Mouse (Mus musculus) neural tube, embryonic 10.5 days (tissue): Measurements from ENCODE around the gene Zmat3.

Source experiments
- DNase-seq: peaks from one replicate; pipeline ENCODE4 v3.0.0-alpha.2; 2017; ENCODE audit warnings: low spot score; ENCODE audit errors: extremely low spot score

The Zmat3 gene

DNA sequence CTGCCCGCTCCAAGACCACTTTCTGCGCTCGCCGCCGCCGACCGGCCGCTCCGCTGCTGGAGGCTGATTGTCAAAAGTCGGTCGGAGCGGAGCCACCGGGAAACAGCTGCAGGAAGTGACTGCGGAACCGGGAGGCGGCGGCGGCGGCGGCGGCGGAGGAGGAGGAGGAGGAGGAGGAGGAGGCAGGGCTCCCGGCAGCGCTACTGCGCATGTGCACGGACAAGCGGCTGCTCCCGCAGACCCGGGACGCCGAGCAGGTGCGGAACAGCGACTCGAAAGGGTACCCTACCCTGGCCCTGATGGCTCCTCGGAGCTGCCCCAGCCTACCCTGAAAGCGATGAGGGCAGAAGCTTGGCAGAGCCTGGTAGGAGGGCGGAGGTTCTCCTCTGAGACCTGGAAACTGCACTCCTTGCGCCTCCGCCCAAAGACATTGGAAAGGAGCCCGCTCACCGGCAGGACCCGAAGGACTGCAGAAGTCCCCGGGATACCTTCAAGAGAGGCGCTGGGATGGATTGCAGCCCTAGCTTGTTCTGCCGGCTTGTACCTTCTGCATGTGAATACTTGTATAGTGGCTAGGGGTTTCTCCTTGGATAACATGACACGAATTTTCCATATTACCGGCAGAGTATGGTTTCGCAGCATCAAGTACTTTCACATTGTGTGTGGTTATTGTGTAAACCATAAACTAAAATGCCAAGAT lies at the start of gene Zmat3:
Gene Zmat3, minus strand, starts transcription at position 469 of the 700 bp plus-strand sequence.
- peak; percentile 86 for DNase-seq

DNA sequence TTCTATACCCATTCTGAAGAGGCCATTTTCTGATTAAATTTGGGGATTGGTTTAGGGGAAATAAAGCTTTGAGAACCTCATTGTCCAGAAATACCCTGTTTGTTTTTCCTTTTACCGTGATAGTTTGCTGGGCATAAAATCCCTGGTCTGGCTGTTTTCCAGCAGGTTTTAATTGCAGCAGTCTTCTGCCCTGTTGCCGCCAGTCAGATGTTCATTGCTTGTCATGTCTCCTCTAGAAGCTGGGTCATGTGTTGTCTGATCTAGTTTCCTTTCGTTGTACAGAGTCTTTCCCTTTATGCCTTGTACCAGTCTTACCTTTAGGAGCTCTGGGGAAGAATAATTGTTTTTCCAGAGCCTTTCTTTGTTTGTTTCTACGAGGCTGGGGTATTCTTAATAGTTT lies 48.6 kb upstream of the Zmat3 start:
- no peak for DNase-seq

DNA sequence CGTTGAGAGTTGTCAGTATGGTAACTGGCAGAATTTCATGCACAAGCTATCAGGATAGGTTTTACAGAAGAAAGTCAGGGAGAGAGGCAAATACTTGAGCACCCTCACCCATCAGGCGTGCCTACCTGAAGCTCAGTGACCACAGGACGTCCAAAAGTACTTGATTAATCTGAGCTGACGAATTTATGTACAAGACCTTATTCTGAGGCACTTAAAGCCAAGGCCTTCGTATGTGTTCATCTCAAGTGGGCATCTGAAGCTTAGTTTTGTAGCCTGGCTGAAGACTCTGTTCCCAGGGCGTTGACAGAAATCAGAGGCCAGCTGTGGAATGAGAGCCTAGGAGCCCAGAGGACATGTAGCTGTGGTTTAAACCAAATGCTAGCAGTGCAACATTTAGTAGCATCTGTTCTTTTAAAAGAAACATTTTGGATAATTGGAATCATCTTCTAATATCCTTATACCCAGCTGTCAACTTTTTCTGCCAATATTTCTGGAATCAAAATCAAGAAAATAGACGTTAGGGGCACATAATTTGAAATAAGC lies 46.8 kb upstream of the Zmat3 start:
- no peak for DNase-seq

DNA sequence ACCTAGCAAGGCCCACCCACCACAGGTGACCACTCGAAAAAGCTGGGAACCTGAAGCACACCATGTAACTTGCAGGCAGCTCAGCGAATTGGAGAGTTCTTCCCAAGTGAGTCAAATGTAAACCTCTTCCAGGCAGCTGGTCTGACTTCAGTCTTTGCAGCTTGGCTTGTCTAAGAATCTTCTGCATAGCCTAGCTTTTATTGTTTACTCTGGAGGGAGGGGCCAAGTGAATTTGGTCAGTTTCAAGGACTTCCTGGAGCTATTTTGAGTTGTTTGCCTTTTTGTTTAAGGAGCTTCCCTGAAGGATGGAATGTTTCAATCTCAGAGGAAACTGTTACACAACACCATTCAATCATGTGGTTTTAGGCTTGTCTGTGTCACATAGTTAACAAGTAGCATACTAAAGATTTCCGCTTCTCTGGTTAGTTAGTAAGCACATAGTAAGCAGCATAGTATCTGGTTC lies 43.0 kb upstream of the Zmat3 start:
- DNase-seq: no peak

DNA sequence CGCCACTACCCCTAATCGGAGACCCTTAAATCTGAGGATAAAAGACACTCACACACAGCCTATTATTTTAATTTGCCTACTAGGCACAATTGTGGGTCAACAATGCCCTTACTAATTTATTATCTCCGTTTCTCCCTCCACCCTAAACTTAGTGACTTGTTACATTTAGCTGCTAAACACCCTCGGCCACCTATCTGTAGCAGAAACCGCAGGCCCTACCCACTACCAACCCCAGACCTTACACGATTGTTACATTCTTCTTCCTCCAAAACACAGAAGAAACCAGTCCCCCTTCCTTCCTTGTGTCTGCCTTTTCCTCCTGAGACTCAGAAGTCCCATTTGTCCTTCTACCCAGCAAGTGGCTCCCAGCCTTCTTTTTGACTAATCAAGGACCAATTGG lies 41.0 kb upstream of the Zmat3 start:
- DNase-seq: no peak

DNA sequence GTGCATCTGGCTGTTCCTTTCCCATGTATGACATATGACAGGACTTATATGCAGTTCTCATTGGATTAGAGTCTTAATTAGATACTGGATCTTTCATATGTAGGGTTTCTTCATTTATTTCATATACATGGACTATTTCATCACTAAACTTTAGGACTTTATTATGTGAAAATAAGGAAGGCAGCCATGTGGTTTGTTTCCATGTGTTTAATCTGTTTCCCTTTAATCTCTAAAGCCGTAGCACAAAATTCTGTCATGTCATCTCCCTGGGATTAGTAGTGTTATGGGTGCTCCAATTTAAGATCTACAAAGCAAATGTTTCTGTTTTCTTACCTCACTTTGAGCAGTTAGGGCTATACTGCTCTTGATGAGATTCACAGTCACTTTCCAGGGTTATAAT lies 39.9 kb upstream of the Zmat3 start:
- no peak for DNase-seq

DNA sequence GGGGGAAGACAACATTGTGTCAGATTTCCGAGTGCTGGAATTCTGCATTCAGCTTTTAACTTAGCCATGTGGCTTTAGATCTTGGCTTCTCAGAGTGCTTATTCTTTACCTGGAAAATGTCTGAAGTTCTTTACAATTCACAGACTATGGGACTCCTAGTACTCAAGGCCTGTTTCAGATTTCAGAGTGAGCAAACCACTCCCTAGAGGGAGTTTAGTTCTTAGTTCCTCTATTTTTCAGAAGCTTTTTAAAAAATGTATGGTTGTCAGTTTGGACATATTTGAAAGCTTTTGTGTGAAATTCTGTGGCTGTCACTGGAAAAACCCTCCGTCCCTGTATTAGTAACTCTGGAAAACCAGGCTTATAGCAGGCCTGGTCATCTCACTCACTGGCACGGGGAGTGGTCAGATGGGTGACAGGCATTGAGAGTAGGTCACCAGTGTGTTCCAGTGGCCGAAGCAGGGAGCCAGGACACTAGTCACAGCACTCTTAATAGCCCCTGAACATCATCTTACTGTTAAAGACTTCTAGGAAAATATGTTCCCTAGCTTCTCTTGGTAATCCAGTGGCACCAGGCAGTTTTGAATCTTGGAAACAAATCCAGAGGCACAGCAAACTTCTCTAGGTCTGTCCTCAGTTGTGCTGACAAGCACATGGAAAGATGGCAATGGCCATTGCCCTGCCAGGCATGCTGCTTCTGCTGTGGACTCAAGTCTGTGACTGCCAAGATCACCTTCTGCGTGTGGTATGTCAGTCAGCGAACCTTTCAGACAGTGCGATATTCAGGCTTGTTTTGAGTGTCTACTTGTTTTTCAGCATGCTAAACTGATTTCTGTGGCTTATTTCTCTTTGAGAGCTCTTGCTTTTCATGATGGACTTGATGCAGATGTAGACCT lies 37.4 kb upstream of the Zmat3 start:
- no peak for DNase-seq

DNA sequence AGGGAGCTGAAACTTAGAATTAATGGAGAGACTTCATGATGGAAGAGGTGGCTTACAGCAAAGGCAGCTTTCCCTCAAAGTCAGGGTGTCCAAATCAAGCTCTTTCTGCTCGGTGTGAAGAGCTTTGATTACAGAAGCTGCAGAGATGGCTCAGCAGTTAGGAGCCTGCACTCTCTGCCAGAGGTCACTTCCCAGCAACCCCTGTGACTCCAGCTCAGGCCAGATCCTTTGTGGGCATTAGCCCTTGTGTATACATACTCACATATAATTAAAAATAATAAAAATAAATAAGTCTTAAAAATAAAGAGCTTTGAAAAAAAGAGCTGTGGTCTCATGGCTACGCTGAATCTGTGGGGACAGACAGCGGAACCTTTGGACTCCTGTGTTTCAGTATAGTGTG lies 35.8 kb upstream of the Zmat3 start:
- no peak for DNase-seq

DNA sequence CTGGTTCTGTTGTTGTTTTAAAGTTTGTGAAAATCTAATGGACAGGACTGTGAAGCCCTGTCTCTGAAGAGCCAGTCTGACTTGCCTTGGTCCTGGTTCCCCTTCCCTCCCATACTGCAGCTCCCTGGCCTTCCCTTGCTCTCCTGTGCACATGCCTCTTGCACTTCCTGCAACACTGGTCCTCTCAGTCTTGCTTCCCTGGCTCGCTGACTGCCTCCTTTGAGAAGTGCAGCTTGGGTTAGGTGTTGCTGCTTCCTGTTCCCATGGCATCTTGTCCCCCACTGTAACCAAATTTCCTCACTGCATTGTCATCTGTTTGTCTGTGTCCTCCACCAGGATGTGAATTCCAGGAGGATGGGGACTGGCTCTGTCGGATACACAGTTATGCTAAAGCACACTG lies 34.1 kb upstream of the Zmat3 start:
- no peak for DNase-seq

DNA sequence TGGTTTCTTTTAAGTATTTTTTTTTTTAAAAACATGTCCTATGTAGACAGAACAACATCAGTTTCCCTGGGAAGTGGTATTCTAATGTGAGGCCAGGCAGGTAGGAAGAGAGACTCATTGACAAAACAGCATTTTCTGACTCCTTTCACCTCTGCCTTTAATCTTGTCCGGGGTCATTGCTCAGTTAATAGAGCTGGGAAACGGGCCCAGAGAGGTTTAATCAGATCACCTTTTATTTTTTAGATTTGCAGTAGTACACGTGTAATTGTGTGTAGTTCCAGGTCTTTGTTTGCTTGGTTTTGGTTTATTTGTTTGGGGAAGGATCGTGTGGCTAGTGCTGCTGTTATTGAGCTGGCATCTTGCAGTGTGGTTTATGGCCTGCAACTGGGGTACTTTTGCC lies 33.6 kb upstream of the Zmat3 start:
- DNase-seq: no peak

DNA sequence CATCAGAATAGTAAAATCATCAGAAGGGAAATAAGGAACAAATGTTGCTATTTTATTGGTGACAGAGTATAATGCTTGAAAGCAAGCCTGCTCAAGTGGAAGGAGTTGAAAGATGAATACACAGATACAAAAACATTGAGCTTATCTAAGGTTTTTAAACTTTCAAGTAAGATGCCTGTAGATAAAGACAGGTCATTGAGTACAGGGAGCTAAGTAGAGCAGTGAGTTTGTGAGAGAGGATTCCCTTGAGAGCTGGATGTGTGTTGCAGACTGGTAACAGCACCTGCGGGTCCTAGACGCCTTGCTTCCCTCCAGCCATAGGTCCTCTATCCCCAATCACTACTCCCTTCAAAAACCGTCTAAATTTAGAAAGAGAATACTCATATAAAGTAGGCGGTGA lies 32.8 kb upstream of the Zmat3 start:
- no peak for DNase-seq

DNA sequence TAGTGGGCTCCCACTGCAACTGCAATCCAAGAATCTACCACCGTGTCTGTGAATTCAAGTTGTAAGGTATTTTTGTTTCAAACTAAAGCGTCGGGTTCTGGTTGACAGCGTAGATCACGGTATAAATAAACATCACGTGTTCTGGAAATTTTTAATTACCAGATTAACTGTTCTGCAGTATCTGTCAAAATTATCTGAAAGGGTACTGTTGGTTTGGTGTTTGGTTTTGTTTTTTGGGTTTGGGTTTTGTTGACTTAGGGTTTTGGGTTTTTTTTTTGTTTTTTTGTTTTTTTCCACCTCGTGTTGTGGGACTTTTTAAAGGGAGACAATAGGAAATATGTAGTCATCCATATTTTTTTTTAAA lies 32.3 kb upstream of the Zmat3 start:
- DNase-seq: no peak

DNA sequence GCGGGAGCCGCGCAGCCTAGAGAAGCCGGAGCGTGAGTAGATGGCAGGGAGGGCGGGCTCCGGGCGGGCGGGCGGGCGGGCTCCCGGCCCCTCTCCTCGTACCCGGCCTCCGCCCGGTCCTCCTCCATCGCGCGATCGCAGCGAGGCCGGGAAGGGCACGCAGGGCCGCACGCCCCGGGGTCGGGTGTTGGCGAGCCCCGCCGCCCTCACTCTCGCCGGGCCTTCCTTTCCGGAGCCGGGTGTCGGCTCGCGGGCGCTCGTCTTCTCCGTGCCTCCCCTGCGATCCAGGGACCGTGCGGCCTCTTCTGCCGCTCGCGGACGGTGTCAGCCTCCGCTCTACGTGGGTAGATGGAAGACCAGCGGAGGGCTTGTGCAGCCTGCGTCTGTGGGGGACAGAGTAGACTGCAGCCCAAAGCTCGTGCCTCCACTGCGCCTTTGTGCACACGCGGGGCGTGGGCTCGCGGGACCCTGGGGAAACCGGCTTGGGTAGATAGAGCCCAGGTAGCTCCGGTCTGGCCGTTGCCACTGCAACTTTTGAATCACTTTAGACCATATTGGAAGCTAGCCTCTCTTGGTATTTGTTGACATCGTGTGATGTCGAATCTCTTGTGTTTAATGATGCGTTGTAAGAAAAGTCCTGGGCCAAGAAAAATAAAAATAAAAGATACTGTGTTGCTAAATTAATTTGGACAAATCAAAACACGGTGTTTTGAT lies 31.8 kb upstream of the Zmat3 start, which contains the start of gene Pik3ca:
Gene Pik3ca, plus strand, starts transcription at position 211 of the 714 bp plus-strand sequence.
- DNase-seq: peak; percentile 74

DNA sequence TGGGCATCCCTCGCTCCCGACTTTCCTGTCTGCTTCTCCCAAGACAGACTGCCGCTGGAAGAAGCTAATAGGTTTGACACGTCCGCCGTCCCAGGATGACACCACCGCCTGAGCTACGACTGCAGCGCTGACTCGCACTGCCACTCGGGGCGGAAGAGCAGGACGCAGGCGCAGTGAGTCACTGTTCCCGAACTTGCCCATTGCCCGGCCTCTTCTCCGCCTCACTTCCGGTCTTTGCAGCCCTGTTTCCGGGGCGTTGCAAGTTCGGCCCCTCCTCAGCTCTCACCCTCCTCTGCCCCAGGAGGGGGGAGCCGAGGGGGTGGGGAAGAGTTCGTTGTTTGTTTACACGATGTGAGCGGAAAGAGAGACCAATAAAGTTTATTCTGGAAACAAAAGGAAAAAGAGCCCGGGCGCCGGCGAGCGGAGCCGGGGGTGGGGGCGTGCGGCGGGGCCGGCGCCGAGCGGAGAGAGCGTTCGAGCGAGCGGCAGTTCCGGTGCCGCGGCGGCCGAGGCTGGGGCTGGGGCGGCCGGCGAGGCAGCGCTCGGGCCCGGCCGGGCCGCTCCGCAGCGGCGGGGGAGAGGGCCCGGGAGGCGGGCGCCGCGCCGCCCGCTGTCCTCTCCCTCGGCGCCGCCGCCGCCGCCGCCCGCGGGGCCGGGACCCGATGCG lies 31.1 kb upstream of the Zmat3 start:
- DNase-seq: peak; percentile 97

DNA sequence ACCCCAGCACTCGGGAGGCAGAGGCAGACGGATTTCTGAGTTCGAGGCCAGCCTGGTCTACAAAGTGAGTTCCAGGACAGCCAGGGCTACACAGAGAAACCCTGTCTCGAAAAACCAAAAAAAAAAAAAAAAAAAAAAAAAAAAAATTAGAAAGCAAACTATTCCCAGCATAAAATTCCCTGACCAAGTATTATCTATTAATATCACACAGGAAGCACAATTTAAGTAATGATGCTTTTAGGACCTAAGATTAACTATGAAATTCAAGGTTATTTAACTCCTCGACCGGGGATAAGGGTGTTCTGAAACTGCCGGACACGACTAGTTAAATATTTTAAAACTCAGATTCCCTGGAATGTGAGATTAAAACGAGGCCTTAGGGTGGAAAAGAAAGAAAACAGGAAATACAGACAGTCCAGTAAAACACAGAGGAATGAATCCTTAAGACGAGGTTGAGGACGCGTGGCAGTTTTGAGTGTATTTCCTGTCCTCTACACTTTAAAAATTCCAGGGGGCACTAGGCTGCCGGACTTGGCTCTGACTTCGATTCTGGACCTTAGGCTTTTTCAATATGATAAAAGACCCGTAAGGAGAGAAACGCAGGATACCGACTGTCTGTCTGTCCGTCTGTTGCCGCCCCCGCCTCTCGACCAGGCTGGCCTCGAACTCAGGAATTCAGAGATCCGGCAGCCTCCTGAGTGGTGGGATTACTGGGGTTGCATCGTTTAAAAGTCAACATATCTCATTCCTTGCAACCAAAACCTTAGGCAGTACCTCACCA lies 30.1 kb upstream of the Zmat3 start:
- DNase-seq: peak; percentile 42

DNA sequence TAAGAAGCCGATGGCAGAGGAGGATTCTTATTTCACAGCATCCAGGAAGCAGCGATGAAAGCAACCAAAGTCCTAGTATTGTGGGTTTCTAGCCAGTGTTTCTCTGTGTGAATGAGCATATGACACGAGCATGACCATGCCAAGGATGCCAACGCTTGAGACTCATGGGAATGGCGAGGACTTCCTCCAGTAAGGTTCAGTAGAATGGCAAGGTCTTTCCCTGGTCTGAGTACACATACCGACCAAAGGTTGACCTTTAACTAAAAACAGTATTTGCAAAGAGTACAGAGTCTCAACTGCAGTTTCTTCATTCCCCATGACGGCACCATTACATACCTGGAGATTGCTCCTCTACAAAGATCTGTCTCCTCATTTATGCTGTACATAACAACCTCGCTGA lies 28.2 kb upstream of the Zmat3 start:
- no peak for DNase-seq

DNA sequence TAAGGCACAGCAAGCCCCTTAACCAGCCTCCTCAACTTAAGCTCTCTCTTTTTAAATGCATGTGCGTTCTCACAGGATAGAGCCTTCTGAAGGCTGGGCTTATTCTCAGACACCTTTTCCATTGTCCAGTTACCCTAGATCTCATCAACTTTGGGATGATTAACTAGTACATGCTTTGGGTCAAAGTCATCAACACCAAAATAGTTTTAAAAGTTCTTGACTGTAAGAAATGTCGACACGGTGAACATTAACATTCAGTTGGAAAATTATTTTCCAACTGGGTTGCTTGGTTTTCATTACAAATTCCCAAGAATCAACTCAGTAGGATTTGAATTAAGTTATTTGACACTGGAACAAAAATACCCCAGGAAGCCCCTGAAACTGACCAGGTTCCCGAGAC lies 27.0 kb upstream of the Zmat3 start:
- no peak for DNase-seq

DNA sequence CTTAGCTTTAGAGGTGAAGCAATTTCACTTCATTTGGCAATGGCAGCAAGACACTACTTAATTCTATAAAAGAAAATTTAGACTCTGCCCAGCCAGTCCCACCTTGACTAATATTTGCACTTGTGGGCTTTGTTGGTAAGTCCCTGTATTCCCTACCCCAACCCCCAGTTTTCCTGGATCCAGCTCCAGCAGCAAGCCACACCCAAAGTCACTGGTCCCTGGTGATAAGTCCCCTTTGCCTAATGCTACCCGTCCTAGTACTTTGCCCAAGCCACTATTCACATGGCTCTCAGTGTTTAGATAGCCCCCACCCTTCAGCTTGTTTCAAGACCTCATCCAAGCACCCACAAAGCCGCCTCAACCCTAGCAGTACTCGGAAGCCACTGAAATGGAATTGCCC lies 15.7 kb upstream of the Zmat3 start:
- no peak for DNase-seq

DNA sequence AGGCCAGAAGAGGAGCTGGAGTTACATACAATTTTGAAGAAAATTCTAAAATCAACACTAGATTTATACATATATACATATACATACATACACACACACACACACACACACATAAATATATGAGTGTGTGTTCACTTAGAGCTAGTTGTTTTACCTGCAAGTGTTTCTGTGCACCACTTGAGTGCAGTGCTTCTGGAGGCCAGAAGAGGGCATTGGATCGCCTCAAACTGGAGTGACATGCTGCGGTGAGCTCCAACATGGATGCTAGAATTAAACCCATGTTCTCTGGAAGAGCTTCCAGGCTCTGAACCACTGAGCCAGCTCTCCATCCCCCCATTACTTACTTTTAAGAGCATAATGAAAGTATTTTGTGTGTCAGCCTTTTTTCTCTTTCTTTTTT lies 14.1 kb upstream of the Zmat3 start:
- no peak for DNase-seq

DNA sequence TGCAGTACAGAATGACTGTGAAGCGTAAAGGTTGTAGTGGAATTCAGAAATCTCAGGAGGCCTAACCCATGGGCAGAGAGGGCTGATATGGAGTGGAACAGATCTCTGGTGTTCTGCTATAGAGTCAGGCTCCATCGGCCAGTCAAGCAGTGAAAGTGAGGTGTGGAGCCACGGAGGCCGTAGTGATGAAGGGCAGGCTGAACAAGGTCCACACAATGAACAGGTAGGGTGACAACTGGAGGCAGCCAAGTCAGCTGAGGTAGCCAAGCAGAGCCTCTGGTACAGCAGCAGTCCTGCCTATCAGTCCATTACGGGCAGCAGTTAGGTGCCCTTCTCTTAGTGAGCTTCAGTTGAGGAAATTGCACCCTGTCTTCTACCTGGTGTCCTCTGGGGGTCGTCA lies 7.4 kb upstream of the Zmat3 start:
- DNase-seq: no peak
